In genomic region chr12:100353075-100353782, GRCm38 (mm10) we compare ENCODE assay signal across 22 mouse cellular contexts.
DNase-seq lines count a peak whose midpoint lies in the region; ATAC-seq and TF ChIP-seq lines count a peak whose summit lies in the region.
"Had no signal": no experiment of that assay in that cellular context is flagged by ENCODE, and none has a peak within 500 bp of the region (broad histone marks: within the 10 kb centered on the region; RNA-seq: fewer than 3 reads in every experiment).

No protein-coding gene starts in this region.

- ATAC-seq in frontal cortex, adult (ENCODE audit: low TSS enrichment): peak; percentile 36
- ATAC-seq in hindbrain, embryonic 16.5 days: no peak
- ATAC-seq in CD4-positive, CD25-positive, alpha-beta regulatory T cell, adult 4 months: no peak
- ATAC-seq: forebrain, postnatal 0 days; hindbrain, postnatal 0 days; intestine, embryonic 15.5 days; midbrain, embryonic 16.5 days had no signal

- no peak overlapping the region for H3K9ac ChIP-seq in CH12.LX (ENCODE audit: insufficient read depth, low read depth)
- H3K9ac ChIP-seq in hindbrain, embryonic 16.5 days (ENCODE audit: low read depth, low read length): no peak overlapping the region
- H3K9ac ChIP-seq: forebrain, embryonic 12.5 days; forebrain, postnatal 0 days; intestine, embryonic 15.5 days; liver, embryonic 15.5 days; lung, embryonic 15.5 days had no signal

- TF ChIP-seq EP300 in CH12.LX (IDR thresholded peaks at IDR 0.05; ENCODE audit: low read length): no peak

- no peak for DNase-seq in frontal cortex, postnatal 14 days (ENCODE audit: low spot score in 2 of 2)
- DNase-seq in left cerebral cortex, adult 2 months (ENCODE audit: extremely low spot score in 1 of 2, low spot score in 2 of 2): no peak
- DNase-seq in left cerebral cortex, postnatal 4 days: no peak
- DNase-seq in CH12.LX (ENCODE audit: extremely low read depth): peak; percentile 18
- DNase-seq: cerebellum, adult 11-12 months; forebrain, postnatal 0 days; heart, postnatal 14 days; kidney, adult 2 months; kidney, postnatal 36 days; layer of hippocampus, postnatal 36 days; right cerebral cortex, postnatal 14 days had no signal

- H3K27me3 ChIP-seq in CH12.LX (replicated peaks): no peaks in the 10 kb centered on the region
- H3K27me3 ChIP-seq in hindbrain, embryonic 16.5 days (replicated peaks; ENCODE audit: control insufficient read depth, insufficient read depth, low read length): no peaks in the 10 kb centered on the region
- H3K27me3 ChIP-seq: forebrain, embryonic 12.5 days; intestine, embryonic 15.5 days; liver, embryonic 15.5 days; lung, embryonic 15.5 days had no signal

- dilution Hi-C loops in CH12.LX (cut with MboI; ENCODE audit: extremely low pct_ligation_motif_present, extremely low pct_unique_long_range_greater_than_20kb, low sequenced_read_pairs): no loop called here

- intact Hi-C loops in left cerebral cortex, adult 2 months (cut with DNase I): loop anchor here (1.0 to 5.0 kb wide), 6 partner anchors 8 to 216 kb away; no protein-coding TSS in a partner anchor
- intact Hi-C loops in left cerebral cortex, postnatal 4 days (cut with DNase I): no loop called here

- peaks cover 0 to 37% of the 10 kb centered on the region in 2 experiments for H3K36me3 ChIP-seq in CH12.LX (replicated peaks in 1 of 2; ENCODE audit: control insufficient read depth in 1 of 2, insufficient read depth in 1 of 2, low read length in 1 of 2)
- peaks cover 6% of the 10 kb centered on the region for H3K36me3 ChIP-seq in hindbrain, embryonic 16.5 days (ENCODE audit: control insufficient read depth, insufficient read depth, low read length)
- H3K36me3 ChIP-seq: intestine, embryonic 15.5 days had no signal

- peak overlapping the region; percentile 95 for H3K27ac ChIP-seq in left cerebral cortex, adult 2 months
- H3K27ac ChIP-seq in CH12.LX (ENCODE audit: insufficient read depth, low read depth): no peak overlapping the region
- H3K27ac ChIP-seq in embryonic fibroblast, embryonic 13.5 days (ENCODE audit: insufficient read depth, low read length): peak overlapping the region; percentile 43; the same call in 1 of the 2 replicates
- H3K27ac ChIP-seq in hindbrain, embryonic 16.5 days (ENCODE audit: low read depth, low read length): no peak overlapping the region
- H3K27ac ChIP-seq: forebrain, embryonic 12.5 days; hindbrain, postnatal 0 days; intestine, embryonic 15.5 days; liver, embryonic 15.5 days; lung, embryonic 15.5 days had no signal

- no peak overlapping the region for H3K4me2 ChIP-seq in CH12.LX (ENCODE audit: insufficient read depth, low read depth, poor library complexity, severe bottlenecking)
- no peak overlapping the region for H3K4me2 ChIP-seq in hindbrain, embryonic 16.5 days (ENCODE audit: low read length)
- H3K4me2 ChIP-seq: forebrain, embryonic 12.5 days; intestine, embryonic 15.5 days; liver, embryonic 15.5 days; lung, embryonic 15.5 days; midbrain, embryonic 11.5 days had no signal

- WGBS in hindbrain, embryonic 16.5 days: 88% methylated on average over 16 of the region's 16 CpGs

- H3K9me3 ChIP-seq in CH12.LX (replicated peaks; ENCODE audit: low read length): no peaks in the 10 kb centered on the region
- no peaks in the 10 kb centered on the region for H3K9me3 ChIP-seq in hindbrain, embryonic 16.5 days (ENCODE audit: control insufficient read depth, low read length)
- H3K9me3 ChIP-seq: forebrain, embryonic 12.5 days; intestine, embryonic 15.5 days; liver, embryonic 15.5 days; lung, embryonic 15.5 days had no signal

- TF ChIP-seq RAD21 in CH12.LX (IDR thresholded peaks at IDR 0.05; ENCODE audit: low read depth, low read length): no peak

- peaks cover 2 to 49% of the 10 kb centered on the region in 2 experiments; a peak in 3 of 4 replicates for H3K4me1 ChIP-seq in CH12.LX (ENCODE audit: control insufficient read depth in 1 of 2, insufficient read depth in 2 of 2)
- peaks cover 13% of the 10 kb centered on the region for H3K4me1 ChIP-seq in embryonic fibroblast, embryonic 13.5 days (ENCODE audit: control insufficient read depth, insufficient read depth, low read length)
- H3K4me1 ChIP-seq in hindbrain, embryonic 16.5 days (ENCODE audit: control insufficient read depth, insufficient read depth, low read depth, low read length): no peaks in the 10 kb centered on the region
- H3K4me1 ChIP-seq: forebrain, embryonic 12.5 days; liver, embryonic 15.5 days; lung, embryonic 15.5 days had no signal

- no peak overlapping the region for H3K4me3 ChIP-seq in left cerebral cortex, adult 2 months
- no peak overlapping the region for H3K4me3 ChIP-seq in CH12.LX (replicated peaks in 1 of 3; ENCODE audit: low read depth in 2 of 3, low read length in 2 of 3, poor library complexity in 1 of 3)
- H3K4me3 ChIP-seq in embryonic fibroblast, embryonic 13.5 days (ENCODE audit: insufficient read depth, low read length): no peak overlapping the region
- no peak overlapping the region for H3K4me3 ChIP-seq in hindbrain, embryonic 16.5 days (ENCODE audit: low read length)
- H3K4me3 ChIP-seq: forebrain, embryonic 12.5 days; intestine, embryonic 15.5 days; liver, embryonic 15.5 days; lung, embryonic 15.5 days had no signal

- no peak for TF ChIP-seq POLR2A in CH12.LX (IDR thresholded peaks at IDR 0.05; ENCODE audit: low read depth, low read length)
- no peak for TF ChIP-seq POLR2A in embryonic fibroblast, embryonic 13.5 days (IDR thresholded peaks at IDR 0.05; ENCODE audit: low read depth, low read length)

- in situ Hi-C loops in CH12.LX (cut with MboI; ENCODE audit: low pct_ligation_motif_present, low pct_unique_long_range_greater_than_20kb, low sequenced_read_pairs): no loop called here

- H3K79me2 ChIP-seq in CH12.LX (replicated peaks; ENCODE audit: control insufficient read depth, extremely low read depth, insufficient read depth, poor library complexity, severe bottlenecking): no peaks in the 10 kb centered on the region

- no peak for TF ChIP-seq CTCF in left cerebral cortex, adult 2 months (IDR thresholded peaks at IDR 0.05)
- no peak for TF ChIP-seq CTCF in CH12.LX (conservative IDR thresholded peaks at IDR 0.05 in 1 of 2, IDR thresholded peaks at IDR 0.05 in 1 of 2; ENCODE audit: low read depth in 2 of 2, low read length in 2 of 2)
- no peak for TF ChIP-seq CTCF in embryonic fibroblast, embryonic 13.5 days (IDR thresholded peaks at IDR 0.05; ENCODE audit: borderline replicate concordance, insufficient read depth, low read length)

TF ChIP-seq in CH12.LX, 34 proteins besides CTCF, POLR2A, EP300 and RAD21:
- no peak for TF ChIP-seq KAT2A (IDR thresholded peaks at IDR 0.05; ENCODE audit: insufficient replicate concordance, low read length)
- no peak for TF ChIP-seq UBTF (IDR thresholded peaks at IDR 0.05; ENCODE audit: low read depth, low read length)
- no peak for TF ChIP-seq MAFK (IDR thresholded peaks at IDR 0.05; ENCODE audit: insufficient replicate concordance, low read length)
- no peak for TF ChIP-seq GABPA (IDR thresholded peaks at IDR 0.05; ENCODE audit: insufficient replicate concordance, low read depth, low read length)
- TF ChIP-seq CHD1 (IDR thresholded peaks at IDR 0.05; ENCODE audit: low read depth, low read length): no peak
- no peak for TF ChIP-seq NRF1 (IDR thresholded peaks at IDR 0.05; ENCODE audit: low read depth, low read length)
- TF ChIP-seq HCFC1 (IDR thresholded peaks at IDR 0.05; ENCODE audit: low read depth, low read length): no peak
- no peak for TF ChIP-seq MXI1 (IDR thresholded peaks at IDR 0.05; ENCODE audit: low read depth, low read length)
- no peak for TF ChIP-seq USF1 (IDR thresholded peaks at IDR 0.05; ENCODE audit: low read depth, low read length)
- no peak for TF ChIP-seq ELF1 (IDR thresholded peaks at IDR 0.05; ENCODE audit: low read depth, low read length)
- TF ChIP-seq MAZ (IDR thresholded peaks at IDR 0.05; ENCODE audit: low read depth, low read length): no peak
- no peak for TF ChIP-seq BHLHE40 (IDR thresholded peaks at IDR 0.05; ENCODE audit: low read depth, low read length)
- no peak for TF ChIP-seq ZNF384 (IDR thresholded peaks at IDR 0.05; ENCODE audit: low read depth, low read length)
- TF ChIP-seq MEF2A (IDR thresholded peaks at IDR 0.05; ENCODE audit: borderline replicate concordance, low read depth, low read length): no peak
- no peak for TF ChIP-seq SIN3A (IDR thresholded peaks at IDR 0.05; ENCODE audit: low read length)

Comparison
In these comparisons a context has a peak if more than half of its experiments do, and no peak if none do; other contexts are left out.
1. H3K27ac ChIP-seq: peak in left cerebral cortex, adult 2 months (single experiment) and embryonic fibroblast, embryonic 13.5 days (single experiment); none in CH12.LX (single experiment) and hindbrain, embryonic 16.5 days (single experiment).